Mouse (Mus musculus) heart, embryonic 11.5 days (tissue): Measurements from ENCODE around the gene Ngfr. TPM values are rescaled to one million over a fixed set of nuclear protein-coding genes. Genes with fewer than 3 reads are reported as not detected.
A peak's percentile ranks its signal among the peaks of the same experiment; 100 is the strongest.

Experiments used
- ATAC-seq: fragments of 200-750 bp; cut with Nextera tagmentation; replicated peaks from 2 replicates; pipeline ENCODE4 v1.8.0; 2017; ENCODE audit warnings: moderate library complexity; ENCODE audit not compliant: insufficient number of reproducible peaks, low FRiP score, low TSS enrichment
- H3K27ac ChIP-seq: fragments of 300-500 bp; sonication (generic); 2 replicates; pipeline ENCODE4 v1.5.1; 2014; ENCODE audit warnings: mild to moderate bottlenecking, low read depth, low read length
- H3K27me3 ChIP-seq: fragments of 300-500 bp; sonication (generic); 2 replicates; pipeline ENCODE4 v1.6.1; 2014; ENCODE audit warnings: mild to moderate bottlenecking, low read length, mixed read lengths; ENCODE audit not compliant: control insufficient read depth, insufficient read depth
- H3K36me3 ChIP-seq: fragments of 300-500 bp; sonication (generic); 2 replicates; pipeline ENCODE4 v1.6.1; 2014; ENCODE audit warnings: mild to moderate bottlenecking, low read length, moderate library complexity, mixed read lengths; ENCODE audit not compliant: control insufficient read depth, insufficient read depth
- H3K4me1 ChIP-seq: fragments of 300-500 bp; sonication (generic); 2 replicates; pipeline ENCODE4 v1.6.1; 2014; ENCODE audit warnings: low read length; ENCODE audit not compliant: control insufficient read depth, insufficient read depth
- H3K4me2 ChIP-seq: fragments of 300-500 bp; sonication (generic); 2 replicates; pipeline ENCODE4 v1.6.1; 2014; ENCODE audit warnings: mild to moderate bottlenecking, moderate library complexity
- H3K4me3 ChIP-seq: fragments of 300-500 bp; sonication (generic); 2 replicates; pipeline ENCODE4 v1.5.1; 2014; ENCODE audit warnings: low read depth, low read length
- H3K9ac ChIP-seq: fragments of 300-500 bp; sonication (generic); 2 replicates; pipeline ENCODE4 v1.6.1; 2014; ENCODE audit warnings: mild to moderate bottlenecking, low read depth, low read length, moderate library complexity
- H3K9me3 ChIP-seq: fragments of 300-500 bp; sonication (generic); replicated peaks from 2 replicates; pipeline ENCODE4 v1.6.1; 2016; ENCODE audit warnings: low read length; ENCODE audit not compliant: control insufficient read depth
- WGBS: fragments of 180-500 bp; shearing (Covaris S2); extraction: QIAGEN DNeasy Blood & Tissue Kit; methylation state at CpG from one replicate; pipeline ENCODE4 v1.1.7; 2014; ENCODE audit not compliant: insufficient replicate concordance; 5-methylcytosine and 5-hydroxymethylcytosine counted together
- polyA plus RNA-seq: library from polyadenylated mRNA; unstranded; fragments of >200 nt; fragmentation: Nextera tagmentation; extraction: Ambion mirVana; gene quantifications from 2 replicates; pipeline ENCODE4 v1.2.1, GENCODE M21; 2014

Ngfr gene
- polyA plus RNA-seq, 1 experiment from 2014 or later: 3.6 TPM

GRCm38 (mm10) chr11:95555279-95555678 lies 32.3 kb downstream of the Ngfr start:
- 59% methylated on average over 8 of the region's 8 CpGs for WGBS
- ATAC-seq: no peak

DNA sequence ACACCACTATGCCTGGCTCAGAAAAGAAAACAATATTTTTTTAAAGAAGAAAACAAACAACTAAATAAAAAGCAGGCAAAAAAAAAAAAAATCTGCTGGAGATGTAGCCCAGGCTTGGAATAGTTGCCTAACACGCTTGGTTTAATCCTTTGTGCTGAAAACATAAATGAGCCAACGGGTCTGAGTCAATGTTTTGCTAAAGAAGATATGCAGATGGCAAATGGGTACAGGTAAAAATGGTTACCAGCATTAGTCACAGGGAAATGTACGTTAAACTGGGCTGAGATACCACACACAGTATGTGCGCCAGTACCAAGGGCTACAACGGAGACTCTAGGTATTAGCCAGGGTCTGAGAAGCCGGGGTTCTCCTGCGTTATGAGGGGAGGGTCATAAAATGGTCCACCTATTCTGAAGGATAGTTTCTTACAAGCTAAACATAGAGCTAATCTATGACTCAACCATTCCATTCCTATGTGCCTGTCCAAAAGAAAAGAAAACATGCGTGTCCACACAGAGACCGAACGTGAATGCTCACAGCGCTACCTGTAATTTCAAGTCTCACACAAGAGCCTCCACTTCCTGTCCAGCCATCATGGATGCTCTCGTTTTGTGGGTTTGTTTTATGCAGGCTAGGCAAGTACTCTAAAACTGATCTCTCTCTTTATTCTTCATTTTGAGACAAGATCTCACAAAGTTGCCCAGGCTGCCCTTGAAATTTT lies 37.1 kb downstream of the Ngfr start:
- Histone ChIP-seq H3K9ac (no peak overlapping the region), H3K27me3 (no peaks in the 10 kb centered on the region), H3K4me2 (no peak overlapping the region), H3K27ac (no peak overlapping the region), H3K4me3 (no peak overlapping the region), H3K36me3 (no peaks in the 10 kb centered on the region), H3K9me3 (no peaks in the 10 kb centered on the region), H3K4me1 (0 out of 2 replicates have a peak, but pooled peaks cover 3% of the 10 kb centered on the region)
- no peak for ATAC-seq
- WGBS: 80% methylated on average over 12 of the region's 12 CpGs

More at GRCm38 (mm10) chr11:95555279-95555678, 32.3 kb downstream of the Ngfr start:
- H3K9me3 ChIP-seq: no peaks in the 10 kb centered on the region
- H3K4me1 ChIP-seq: 0 out of 2 replicates have a peak, but pooled peaks cover 6% of the 10 kb centered on the region
- H3K4me3 ChIP-seq: no peak overlapping the region
- no peak overlapping the region; the same call in 1 of the 2 replicates for H3K9ac ChIP-seq
- H3K36me3 ChIP-seq: no peaks in the 10 kb centered on the region
- no peak overlapping the region for H3K4me2 ChIP-seq
- no peaks in the 10 kb centered on the region; the same call in 1 of the 2 replicates for H3K27me3 ChIP-seq
- no peak overlapping the region for H3K27ac ChIP-seq

DNA sequence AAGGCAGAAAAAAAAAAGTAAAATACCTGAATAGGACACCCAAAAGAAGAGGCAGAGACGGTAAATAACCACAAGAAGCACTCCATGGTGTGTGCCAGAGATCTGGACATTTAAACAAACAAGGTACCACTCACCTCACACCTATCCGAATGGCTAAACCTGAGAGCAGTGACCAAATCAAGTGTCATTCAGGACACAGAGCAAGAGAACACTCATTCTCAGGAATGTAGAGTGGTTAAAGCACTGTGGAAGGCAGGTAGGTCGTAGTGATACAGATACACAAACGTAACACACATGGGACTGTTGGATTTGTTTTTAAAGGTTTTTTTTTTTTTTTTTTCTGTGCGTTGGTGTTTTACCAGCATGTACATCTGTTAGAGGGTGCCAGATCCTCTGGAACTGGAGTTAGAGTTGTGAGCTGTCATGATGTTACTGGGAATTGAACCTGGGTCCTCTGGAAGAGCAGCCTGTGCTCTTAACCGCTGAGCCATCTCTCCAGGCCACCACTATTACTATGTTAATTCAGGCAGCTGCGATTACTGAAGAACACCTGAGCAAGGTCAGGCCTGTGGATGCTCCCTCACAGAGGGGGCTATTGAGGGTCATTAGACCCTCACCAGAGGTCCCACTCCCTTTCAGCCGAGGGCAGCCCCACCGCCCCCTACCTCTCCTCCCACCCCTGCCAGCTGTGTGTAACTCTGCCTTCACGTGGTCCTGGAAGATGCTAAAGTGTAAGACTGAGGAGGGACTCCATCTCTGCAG lies 41.3 kb downstream of the Ngfr start:
- peaks cover 13% of the 10 kb centered on the region; the same call in 1 of the 2 replicates for H3K4me1 ChIP-seq
- no peak overlapping the region for H3K27ac ChIP-seq
- no peaks in the 10 kb centered on the region for H3K36me3 ChIP-seq
- ATAC-seq: no peak
- H3K4me3 ChIP-seq: no peak overlapping the region
- 68% methylated on average over 10 of the region's 10 CpGs for WGBS
- H3K27me3 ChIP-seq: no peaks in the 10 kb centered on the region
- H3K9me3 ChIP-seq: no peaks in the 10 kb centered on the region
- no peak overlapping the region for H3K4me2 ChIP-seq
- no peak overlapping the region for H3K9ac ChIP-seq

DNA sequence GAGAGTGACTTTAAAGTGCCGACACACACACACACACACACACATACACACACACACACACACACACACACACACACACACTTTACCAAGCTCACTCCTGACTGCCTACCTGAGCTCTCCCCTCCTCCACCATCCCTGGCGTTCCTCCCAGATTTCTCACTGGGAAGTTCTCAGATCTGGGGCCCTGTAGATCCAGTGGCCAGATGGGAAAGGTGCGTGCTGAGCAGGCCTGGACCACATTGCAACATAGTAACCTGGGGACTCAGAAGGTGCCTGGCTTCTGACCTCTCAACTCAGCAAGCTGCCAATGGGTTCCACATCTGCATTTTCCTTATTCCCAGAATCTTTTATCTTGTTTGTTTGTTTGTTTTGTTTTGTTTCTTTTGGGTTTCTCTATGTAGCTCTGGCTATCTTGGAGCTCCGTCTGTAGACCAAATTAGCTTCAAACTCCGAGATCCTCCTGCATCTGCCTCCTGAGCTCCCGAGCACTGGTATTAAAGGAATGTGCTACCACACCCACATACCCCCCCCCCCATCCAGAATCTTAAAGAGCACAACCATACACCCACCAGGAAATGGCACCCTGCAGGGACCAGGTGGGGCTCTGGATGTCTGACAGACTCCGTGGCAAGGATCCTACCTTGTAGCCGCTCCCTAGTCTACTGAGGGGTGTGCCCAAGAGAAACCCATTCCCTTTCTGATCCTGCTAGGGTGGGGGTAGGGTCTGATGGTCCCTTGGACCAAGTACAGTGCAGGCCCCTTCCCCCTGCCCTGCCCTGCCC lies 42.8 kb downstream of the Ngfr start:
- H3K4me3 ChIP-seq: no peak overlapping the region
- WGBS: 69% methylated on average over 8 of the region's 8 CpGs
- ATAC-seq: no peak
- H3K27me3 ChIP-seq: peaks cover under 1% of the 10 kb centered on the region; the same call in 1 of the 2 replicates
- H3K36me3 ChIP-seq: no peaks in the 10 kb centered on the region
- H3K4me1 ChIP-seq: peaks cover 17% of the 10 kb centered on the region; the same call in 1 of the 2 replicates
- H3K9me3 ChIP-seq: no peaks in the 10 kb centered on the region
- no peak overlapping the region for H3K4me2 ChIP-seq
- no peak overlapping the region for H3K9ac ChIP-seq
- H3K27ac ChIP-seq: no peak overlapping the region

DNA sequence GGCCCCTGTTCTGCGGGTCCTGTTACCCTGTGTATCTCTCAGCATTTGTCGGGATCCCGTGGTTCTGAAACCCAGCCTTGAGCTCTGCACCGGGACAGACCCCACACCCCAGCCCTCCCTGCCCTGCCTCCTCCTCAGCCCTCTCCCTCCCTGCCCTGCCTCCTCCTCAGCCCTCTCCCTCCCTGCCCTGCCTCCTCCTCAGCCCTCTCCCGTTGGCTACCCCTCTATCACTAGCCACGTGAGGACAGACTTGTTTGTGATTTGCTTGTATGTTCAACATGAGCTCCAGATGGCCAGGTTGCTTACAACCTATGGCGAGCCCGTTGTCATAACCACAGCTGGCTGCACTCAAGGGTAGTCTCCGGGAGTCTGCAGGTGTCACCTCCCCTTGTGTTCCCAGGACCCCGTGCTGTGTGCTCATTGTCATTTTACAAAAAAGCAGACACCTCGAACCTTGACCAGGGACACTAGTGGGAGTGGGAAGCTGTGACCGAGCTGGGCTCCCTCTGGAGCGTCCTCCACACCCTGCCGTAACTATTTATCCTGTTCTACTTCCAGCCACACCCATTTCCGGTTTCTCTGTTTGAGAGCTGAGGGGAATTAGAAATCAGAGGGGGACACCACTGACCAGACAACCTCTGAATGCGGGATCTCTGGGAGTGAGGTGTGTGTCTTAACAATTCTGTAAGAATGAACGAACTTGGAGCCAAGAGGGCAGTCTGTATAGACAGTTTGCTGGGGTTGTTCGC lies 46.7 kb downstream of the Ngfr start:
- ATAC-seq: no peak
- peak overlapping the region; percentile 36 for H3K4me2 ChIP-seq
- H3K36me3 ChIP-seq: no peaks in the 10 kb centered on the region
- peaks cover 17% of the 10 kb centered on the region; the same call in 1 of the 2 replicates for H3K4me1 ChIP-seq
- H3K9ac ChIP-seq: no peak overlapping the region
- no peaks in the 10 kb centered on the region for H3K9me3 ChIP-seq
- H3K27me3 ChIP-seq: peaks cover 9% of the 10 kb centered on the region
- no peak overlapping the region for H3K4me3 ChIP-seq
- WGBS: 26% methylated on average over 18 of the region's 18 CpGs
- no peak overlapping the region for H3K27ac ChIP-seq

- Histone ChIP-seq H3K27ac (no peak overlapping the region), H3K4me3 (no peak overlapping the region), H3K27me3 (peaks cover 19% of the 10 kb centered on the region), H3K4me1 (peaks cover 15% of the 10 kb centered on the region; the same call in 1 of the 2 replicates), H3K9me3 (no peaks in the 10 kb centered on the region), H3K36me3 (no peaks in the 10 kb centered on the region), H3K9ac (no peak overlapping the region), H3K4me2 (no peak overlapping the region)
- no peak for ATAC-seq
- 72% methylated on average over 15 of the region's 15 CpGs for WGBS
Measured at GRCm38 (mm10) chr11:95538378-95539104, 49.0 kb downstream of the Ngfr start.

DNA sequence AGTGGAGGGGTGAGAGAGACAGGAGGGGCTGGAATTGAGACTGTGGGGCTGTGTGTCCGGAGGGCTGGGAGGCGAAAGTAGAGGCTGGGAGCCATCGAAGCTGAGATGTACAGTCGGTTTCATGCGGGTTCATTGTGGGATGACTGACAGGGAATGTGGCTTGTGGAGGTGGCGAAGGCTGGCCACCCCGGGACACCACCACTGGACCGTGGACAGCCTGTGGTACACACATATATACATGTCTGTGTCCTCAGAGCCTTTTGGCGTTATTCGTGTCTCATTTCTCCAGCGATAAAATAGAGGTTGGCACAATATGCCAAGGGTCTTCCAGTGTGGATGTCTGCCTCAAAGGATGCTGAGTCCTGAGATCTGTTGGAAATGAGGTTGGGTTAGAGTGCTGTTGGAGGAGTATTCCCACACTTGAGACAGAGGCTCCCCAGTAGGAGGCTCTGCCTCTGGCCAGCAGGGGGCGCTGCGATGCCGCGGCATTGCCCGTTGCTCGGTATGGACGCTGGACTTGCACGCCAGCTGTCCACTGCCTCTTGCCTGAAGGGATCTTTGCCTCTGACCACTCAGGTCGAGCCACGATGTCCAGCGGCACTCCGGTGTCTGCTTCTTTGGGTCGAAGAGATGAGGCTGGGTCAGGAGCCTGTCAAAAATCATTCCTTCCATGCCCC lies 53.9 kb downstream of the Ngfr start:
- Histone ChIP-seq H3K9me3 (no peaks in the 10 kb centered on the region), H3K36me3 (no peaks in the 10 kb centered on the region), H3K4me1 (no peaks in the 10 kb centered on the region), H3K4me2 (peak overlapping the region; percentile 49), H3K27ac (no peak overlapping the region), H3K4me3 (no peak overlapping the region), H3K9ac (0 out of 2 replicates have a peak overlapping the region, but pooled peaks have one; percentile 43), H3K27me3 (peaks cover 13% of the 10 kb centered on the region)
- ATAC-seq: peak; percentile 69
- WGBS: 17% methylated on average over 24 of the region's 24 CpGs
